26 mouse cellular contexts compared by ENCODE assay signal in genomic region chr10:75530322-75530721, GRCm38 (mm10). TPM values are rescaled to one million over a fixed set of nuclear protein-coding genes. Genes with fewer than 3 reads are reported as not detected.
"Had no signal": no experiment of that assay in that cellular context is flagged by ENCODE, and none has a peak within 500 bp of the region (broad histone marks: within the 10 kb centered on the region; RNA-seq: fewer than 3 reads in every experiment).

No protein-coding gene starts in this region.

- H3K4me1 ChIP-seq: hindbrain, embryonic 13.5 days; hindbrain, embryonic 15.5 days; kidney, embryonic 15.5 days; limb, embryonic 13.5 days; limb, embryonic 15.5 days had no signal

- H3K4me3 ChIP-seq: heart, embryonic 10.5 days; heart, embryonic 12.5 days; hindbrain, embryonic 13.5 days; hindbrain, embryonic 15.5 days; kidney, embryonic 15.5 days; limb, embryonic 13.5 days; limb, embryonic 15.5 days had no signal

- H3K27me3 ChIP-seq: heart, embryonic 12.5 days; hindbrain, embryonic 13.5 days; hindbrain, embryonic 15.5 days; kidney, embryonic 15.5 days; limb, embryonic 13.5 days; limb, embryonic 15.5 days had no signal

- DNase-seq: forebrain, postnatal 0 days; gastrocnemius, postnatal 10 days; gastrocnemius, postnatal 36 days; heart, adult 18-20 months; heart, postnatal 10 days; heart, postnatal 36 days; kidney, adult 11 months; kidney, adult 2 months; kidney, adult 9 months; kidney, postnatal 14 days; kidney, postnatal 36 days; layer of hippocampus, adult 9-11 months; layer of hippocampus, postnatal 36 days; left cerebral cortex, postnatal 4 days had no signal

- H3K27ac ChIP-seq: heart, embryonic 10.5 days; hindbrain, embryonic 13.5 days; hindbrain, embryonic 15.5 days; hindbrain, postnatal 0 days; kidney, embryonic 15.5 days; kidney, postnatal 0 days; limb, embryonic 13.5 days; limb, embryonic 15.5 days had no signal

- H3K4me2 ChIP-seq: heart, embryonic 12.5 days; hindbrain, embryonic 13.5 days; hindbrain, embryonic 15.5 days; kidney, embryonic 15.5 days; limb, embryonic 13.5 days; limb, embryonic 15.5 days; liver, embryonic 11.5 days had no signal

RNA-seq across cellular contexts. Expression of gene Lrrc75b, which starts 29.8 kb away (rescaled TPM):
- total RNA-seq: hematopoietic stem cell, adult 5-6 weeks had no signal

RNA-seq across cellular contexts. Expression of gene Ggt1, which starts 31.1 kb away (rescaled TPM):
- total RNA-seq: heart, adult 8-10 months; heart, postnatal 10 days; heart, postnatal 36 days had no signal
